Mouse (Mus musculus): ENCODE results near the gene Nt5c3b. TPM values are rescaled to one million over a fixed set of nuclear protein-coding genes. Genes with fewer than 3 reads are reported as not detected.

Nt5c3b gene
- polyA plus RNA-seq, 1 experiment from 2014 or later, result 110 TPM

- H3K4me1 ChIP-seq (replicated peaks), result peaks cover 9% of the 10 kb centered on the region; the same call in 1 of the 2 replicates
- no peaks in the 10 kb centered on the region for H3K27me3 ChIP-seq
- ATAC-seq (ENCODE audit: low read depth), result no peak
- H3K9me3 ChIP-seq, result no peaks in the 10 kb centered on the region
- H3K36me3 ChIP-seq, result no peaks in the 10 kb centered on the region
- H3K27ac ChIP-seq (replicated peaks), result no peak overlapping the region
- H3K4me2 ChIP-seq, result no peak overlapping the region
- no peak overlapping the region for H3K9ac ChIP-seq
- 85% methylated on average over 8 of the region's 8 CpGs for WGBS
- H3K4me3 ChIP-seq, result no peak overlapping the region
Observed at GRCm38 (mm10) chr11:100406273-100406672, 35.3 kb downstream of the Nt5c3b start.

- WGBS, result 87% methylated on average over 3 of the region's 3 CpGs
- no peak for ATAC-seq (ENCODE audit: low read depth)
- H3K4me1 ChIP-seq (replicated peaks), result peaks cover 9% of the 10 kb centered on the region; the same call in 1 of the 2 replicates
- no peaks in the 10 kb centered on the region for H3K36me3 ChIP-seq
- H3K4me3 ChIP-seq, result no peak overlapping the region
- H3K27ac ChIP-seq (replicated peaks), result no peak overlapping the region
- no peaks in the 10 kb centered on the region for H3K27me3 ChIP-seq
- H3K9ac ChIP-seq, result no peak overlapping the region
- no peak overlapping the region for H3K4me2 ChIP-seq
- H3K9me3 ChIP-seq, result no peaks in the 10 kb centered on the region
Observed at GRCm38 (mm10) chr11:100404456-100405074, 37.0 kb downstream of the Nt5c3b start.

GRCm38 (mm10) chr11:100403445-100404134, 38.0 kb downstream of the Nt5c3b start:
- no peak overlapping the region for H3K27ac ChIP-seq (replicated peaks)
- no peak for ATAC-seq (ENCODE audit: low read depth)
- no peaks in the 10 kb centered on the region for H3K36me3 ChIP-seq
- no peak overlapping the region for H3K4me2 ChIP-seq
- no peaks in the 10 kb centered on the region for H3K9me3 ChIP-seq
- peaks cover 9% of the 10 kb centered on the region; the same call in 1 of the 2 replicates for H3K4me1 ChIP-seq (replicated peaks)
- WGBS, result 64% methylated on average over 10 of the region's 10 CpGs
- no peak overlapping the region for H3K4me3 ChIP-seq
- H3K9ac ChIP-seq, result no peak overlapping the region
- H3K27me3 ChIP-seq, result no peaks in the 10 kb centered on the region

- WGBS, result 80% methylated on average over 2 of the region's 2 CpGs
- no peak for ATAC-seq (ENCODE audit: low read depth)
Observed at GRCm38 (mm10) chr11:100402682-100403081, 38.9 kb downstream of the Nt5c3b start.

GRCm38 (mm10) chr11:100402240-100402639, 39.4 kb downstream of the Nt5c3b start:
- H3K9me3 ChIP-seq, result no peaks in the 10 kb centered on the region
- H3K4me2 ChIP-seq, result no peak overlapping the region
- H3K4me3 ChIP-seq, result no peak overlapping the region
- peaks cover 10% of the 10 kb centered on the region; the same call in 1 of the 2 replicates for H3K4me1 ChIP-seq (replicated peaks)
- no peak for ATAC-seq (ENCODE audit: low read depth)
- no peaks in the 10 kb centered on the region for H3K36me3 ChIP-seq
- peaks cover under 1% of the 10 kb centered on the region; the same call in 1 of the 2 replicates for H3K27me3 ChIP-seq
- H3K9ac ChIP-seq, result no peak overlapping the region
- H3K27ac ChIP-seq (replicated peaks), result no peak overlapping the region
- 41% methylated on average over 6 of the region's 6 CpGs for WGBS

More at GRCm38 (mm10) chr11:100402682-100403081, 38.9 kb downstream of the Nt5c3b start:
- H3K4me2 ChIP-seq, result no peak overlapping the region
- H3K27ac ChIP-seq (replicated peaks), result no peak overlapping the region
- H3K4me1 ChIP-seq (replicated peaks), result peaks cover 9% of the 10 kb centered on the region; the same call in 1 of the 2 replicates
- H3K36me3 ChIP-seq, result no peaks in the 10 kb centered on the region
- no peak overlapping the region for H3K4me3 ChIP-seq
- no peaks in the 10 kb centered on the region for H3K27me3 ChIP-seq
- no peaks in the 10 kb centered on the region for H3K9me3 ChIP-seq
- no peak overlapping the region for H3K9ac ChIP-seq

- Histone ChIP-seq H3K9me3 (no peaks in the 10 kb centered on the region), H3K4me1 (replicated peaks) (peaks cover 24% of the 10 kb centered on the region), H3K4me2 (no peak overlapping the region), H3K4me3 (no peak overlapping the region), H3K27ac (replicated peaks) (no peak overlapping the region), H3K27me3 (peaks cover 13% of the 10 kb centered on the region), H3K9ac (no peak overlapping the region), H3K36me3 (no peaks in the 10 kb centered on the region)
- WGBS, result 84% methylated on average over 6 of the region's 6 CpGs
- ATAC-seq (ENCODE audit: low read depth), result no peak
Observed at GRCm38 (mm10) chr11:100400842-100401241, 40.8 kb downstream of the Nt5c3b start.

GRCm38 (mm10) chr11:100399727-100400538, 41.7 kb downstream of the Nt5c3b start:
- no peak overlapping the region for H3K4me2 ChIP-seq
- H3K4me3 ChIP-seq, result no peak overlapping the region
- no peaks in the 10 kb centered on the region for H3K9me3 ChIP-seq
- H3K4me1 ChIP-seq (replicated peaks), result peaks cover 33% of the 10 kb centered on the region
- H3K9ac ChIP-seq, result no peak overlapping the region
- 78% methylated on average over 12 of the region's 12 CpGs for WGBS
- H3K36me3 ChIP-seq, result no peaks in the 10 kb centered on the region
- H3K27ac ChIP-seq (replicated peaks), result no peak overlapping the region
- H3K27me3 ChIP-seq, result peaks cover 23% of the 10 kb centered on the region
- ATAC-seq (ENCODE audit: low read depth), result no peak

GRCm38 (mm10) chr11:100399320-100399719, 42.3 kb downstream of the Nt5c3b start:
- Histone ChIP-seq H3K9ac (no peak overlapping the region), H3K9me3 (no peaks in the 10 kb centered on the region), H3K27ac (replicated peaks) (no peak overlapping the region), H3K4me1 (replicated peaks) (peaks cover 37% of the 10 kb centered on the region), H3K36me3 (no peaks in the 10 kb centered on the region), H3K4me2 (no peak overlapping the region), H3K27me3 (peaks cover 28% of the 10 kb centered on the region), H3K4me3 (no peak overlapping the region)
- no peak for ATAC-seq (ENCODE audit: low read depth)
- WGBS, result 78% methylated on average over 9 of the region's 9 CpGs

GRCm38 (mm10) chr11:100398517-100398916, 43.1 kb downstream of the Nt5c3b start:
- WGBS, result 96% methylated on average over 7 of the region's 7 CpGs
- Histone ChIP-seq H3K4me1 (replicated peaks) (peaks cover 45% of the 10 kb centered on the region), H3K4me3 (no peak overlapping the region), H3K4me2 (peak overlapping the region; percentile 71; the same call in 1 of the 2 replicates), H3K9ac (no peak overlapping the region), H3K9me3 (no peaks in the 10 kb centered on the region), H3K27me3 (peaks cover 28% of the 10 kb centered on the region), H3K27ac (replicated peaks) (no peak overlapping the region), H3K36me3 (no peaks in the 10 kb centered on the region)
- ATAC-seq (ENCODE audit: low read depth), result no peak

GRCm38 (mm10) chr11:100397600-100398389, 43.8 kb downstream of the Nt5c3b start, which contains the start of gene Jup:
Jup (minus strand) TSS chr11:100397763.
- Histone ChIP-seq H3K9me3 (no peaks in the 10 kb centered on the region), H3K4me2 (peak within 1 kb of the TSS; percentile 71), H3K9ac (peak within 1 kb of the TSS; percentile 80), H3K27me3 (peaks cover 28% of the 10 kb centered on the region), H3K36me3 (no peaks in the 10 kb centered on the region), H3K4me1 (replicated peaks) (peaks cover 52% of the 10 kb centered on the region), H3K4me3 (peak within 1 kb of the TSS; percentile 67), H3K27ac (replicated peaks) (peak within 1 kb of the TSS; percentile 68)
- peak; percentile 99 for ATAC-seq (ENCODE audit: low read depth)
- WGBS, result under 1% methylated on average over 37 of the region's 37 CpGs

GRCm38 (mm10) chr11:100396886-100397599, 44.6 kb downstream of the Nt5c3b start:
- Histone ChIP-seq H3K27me3 (peaks cover 28% of the 10 kb centered on the region), H3K9ac (peak overlapping the region; percentile 80), H3K9me3 (no peaks in the 10 kb centered on the region), H3K4me2 (peak overlapping the region; percentile 71), H3K27ac (replicated peaks) (peak overlapping the region; percentile 68), H3K36me3 (no peaks in the 10 kb centered on the region), H3K4me1 (replicated peaks) (peaks cover 51% of the 10 kb centered on the region), H3K4me3 (peak overlapping the region; percentile 67)
- ATAC-seq (ENCODE audit: low read depth), result peak; percentile 51
- 5% methylated on average over 42 of the region's 42 CpGs for WGBS
